Mouse (Mus musculus) liver, embryonic 14.5 days (tissue): ENCODE data around the gene Mrgpra9. TPM values are rescaled to one million over a fixed set of nuclear protein-coding genes. Genes with fewer than 3 reads are reported as not detected.

ENCODE experiments used
- ATAC-seq: fragments of 200-750 bp; cut with Nextera tagmentation; 2 replicates; pipeline ENCODE4 v1.8.0; 2017; ENCODE audit warnings: moderate number of reproducible peaks, mild to moderate bottlenecking, moderate library complexity; ENCODE audit not compliant: insufficient read depth
- DNase-seq, 3 experiments: peaks; one replicate each; pipeline ENCODE4 v3.0.0-alpha.2; 2012 to 2013; ENCODE audit warnings: low read depth in 3 of 3, low spot score in 3 of 3
- H3K27ac ChIP-seq: fragments of 300-500 bp; sonication (generic); 2 replicates; pipeline ENCODE4 v1.5.1; 2014; ENCODE audit warnings: moderate library complexity, mild to moderate bottlenecking, control low read depth, inconsistent platforms
- H3K27me3 ChIP-seq: fragments of 300-500 bp; sonication (generic); 2 replicates; pipeline ENCODE4 v1.6.1; 2014; ENCODE audit warnings: mild to moderate bottlenecking, low read length, moderate library complexity; ENCODE audit not compliant: control insufficient read depth, insufficient read depth
- H3K36me3 ChIP-seq: fragments of 300-500 bp; sonication (generic); replicated peaks from 2 replicates; pipeline ENCODE4 v1.6.1; 2014; ENCODE audit warnings: low read depth; ENCODE audit not compliant: control insufficient read depth, insufficient read depth
- H3K4me1 ChIP-seq, 2 experiments: fragments of 200-500 bp in 1 of 2; fragments of 300-500 bp in 1 of 2; sonication (generic) in 1 of 2; replicated peaks; 2 replicates each; pipeline ENCODE4 v1.6.1; 2012 to 2014; ENCODE audit warnings: antibody characterized with exemption in 1 of 2, inconsistent platforms in 1 of 2, low read length in 1 of 2; ENCODE audit not compliant: control insufficient read depth in 2 of 2, insufficient read depth in 2 of 2
- H3K4me2 ChIP-seq: fragments of 300-500 bp; sonication (generic); 2 replicates; pipeline ENCODE4 v1.6.1; 2014; ENCODE audit warnings: low read depth, mild to moderate bottlenecking, control low read depth, moderate library complexity
- H3K4me3 ChIP-seq, 2 experiments: fragments of 200-500 bp in 1 of 2; fragments of 300-500 bp in 1 of 2; sonication (generic) in 1 of 2; 2 replicates each; pipeline ENCODE4 v1.5.1; 2012 to 2014; ENCODE audit warnings: low read depth in 2 of 2, low read length in 2 of 2, mild to moderate bottlenecking in 2 of 2, control low read depth in 1 of 2, inconsistent platforms in 1 of 2, moderate library complexity in 1 of 2; ENCODE audit not compliant: insufficient read depth in 1 of 2
- H3K9ac ChIP-seq: fragments of 300-500 bp; sonication (generic); replicated peaks from 2 replicates; pipeline ENCODE4 v1.6.1; 2014; ENCODE audit warnings: mild to moderate bottlenecking, control low read depth, moderate library complexity
- H3K9me3 ChIP-seq: fragments of 300-500 bp; sonication (generic); 2 replicates; pipeline ENCODE4 v1.6.1; 2016; ENCODE audit warnings: low read length, mixed read lengths; ENCODE audit not compliant: control insufficient read depth
- CTCF ChIP-seq: IDR thresholded peaks from 2 replicates; pipeline ENCODE4 v1.5.1; 2016; ENCODE audit warnings: antibody characterized with exemption, low read depth, control low read depth
- EP300 ChIP-seq: IDR thresholded peaks from 2 replicates; pipeline ENCODE4 v1.6.1; 2016; ENCODE audit warnings: antibody characterized with exemption, low read depth
- WGBS: fragments of 180-500 bp; shearing (Covaris S2); extraction: QIAGEN DNeasy Blood & Tissue Kit; methylation state at CpG from one replicate; pipeline ENCODE4 v1.1.7; 2014; ENCODE audit not compliant: insufficient replicate concordance; 5-methylcytosine and 5-hydroxymethylcytosine counted together
- polyA plus RNA-seq, 2 experiments: library from polyadenylated mRNA; depleted of rRNA in 1 of 2; stranded (reverse) in 1 of 2; unstranded in 1 of 2; fragments of >200 nt; fragmentation: Nextera tagmentation in 1 of 2; extraction: Ambion mirVana in 1 of 2; gene quantifications; 2 replicates each; pipeline versions ENCODE4 v1.2.1 to v1.2.3; 2012 to 2014

Gene Mrgpra9
- polyA plus RNA-seq, 2 experiments, result not detected

- no peaks in the 10 kb centered on the region for H3K27me3 ChIP-seq
- H3K27ac ChIP-seq, result no peak overlapping the region
- no peaks in the 10 kb centered on the region for H3K4me1 ChIP-seq
- whole genome bisulfite sequencing, result 19% methylated on average over 1 of the region's 1 CpGs
- H3K36me3 ChIP-seq, result no peaks in the 10 kb centered on the region
- H3K9me3 ChIP-seq, result no peaks in the 10 kb centered on the region
- DNase-seq (no peak), ATAC-seq (no peak)
- H3K4me3 ChIP-seq, result no peak overlapping the region
- H3K4me2 ChIP-seq, result no peak overlapping the region
- H3K9ac ChIP-seq, result no peak overlapping the region
- TF ChIP-seq EP300 (no peak), CTCF (no peak)
Observed at GRCm38 (mm10) chr7:47195271-47195670, 57.4 kb downstream of the Mrgpra9 start.

Other genes with a start within 250 kb of the Mrgpra9 start
- 3.5 and 5.9 TPM in 2 replicates for gene Spty2d1, start 244.4 kb downstream of the Mrgpra9 start, polyA plus RNA-seq (2012; rRNA removed)
- gene Spty2d1, start 244.4 kb downstream of the Mrgpra9 start, polyA plus RNA-seq (2014; fragmentation: Nextera tagmentation; extraction: Ambion mirVana), result 10.1 and 10.4 TPM in 2 replicates
- 12.6 and 14.8 TPM in 2 replicates for gene Tmem86a, start 202.2 kb downstream of the Mrgpra9 start, polyA plus RNA-seq (2012; rRNA removed)
- gene Tmem86a, start 202.2 kb downstream of the Mrgpra9 start, polyA plus RNA-seq (2014; fragmentation: Nextera tagmentation; extraction: Ambion mirVana), result 16.6 and 16.9 TPM in 2 replicates
- gene Ptpn5, start 119.2 kb downstream of the Mrgpra9 start, polyA plus RNA-seq (2012; rRNA removed), result 0.16 TPM in 1 of 2 replicates, not detected in the other
- gene Ptpn5, start 119.2 kb downstream of the Mrgpra9 start, polyA plus RNA-seq (2014; fragmentation: Nextera tagmentation; extraction: Ambion mirVana), result not detected in 2 replicates
- not detected in 2 replicates for gene Mrgpra6, start 47.9 kb downstream of the Mrgpra9 start, polyA plus RNA-seq (2012; rRNA removed)
- not detected in 2 replicates for gene Mrgpra6, start 47.9 kb downstream of the Mrgpra9 start, polyA plus RNA-seq (2014; fragmentation: Nextera tagmentation; extraction: Ambion mirVana)
- not detected in 2 replicates for gene Mrgpra1, start 101.4 kb upstream of the Mrgpra9 start, polyA plus RNA-seq (2012; rRNA removed)
- not detected in 2 replicates for gene Mrgpra1, start 101.4 kb upstream of the Mrgpra9 start, polyA plus RNA-seq (2014; fragmentation: Nextera tagmentation; extraction: Ambion mirVana)
- gene Mrgpra2a, start 199.3 kb upstream of the Mrgpra9 start, polyA plus RNA-seq (2012; rRNA removed), result 0.17 and 0.27 TPM in 2 replicates
- 0.44 and 0.65 TPM in 2 replicates for gene Mrgpra2a, start 199.3 kb upstream of the Mrgpra9 start, polyA plus RNA-seq (2014; fragmentation: Nextera tagmentation; extraction: Ambion mirVana)